Comparison of ENCODE assay signal across 12 mouse cellular contexts in genomic region chr7:6801642-6802041, GRCm38 (mm10).
"Had no signal": no experiment of that assay in that cellular context is flagged by ENCODE, and none has a peak within 500 bp of the region (broad histone marks: within the 10 kb centered on the region; RNA-seq: fewer than 3 reads in every experiment).

No protein-coding gene starts in this region.

- H3K4me1 ChIP-seq: midbrain, embryonic 13.5 days had no signal

- H3K36me3 ChIP-seq: midbrain, embryonic 13.5 days had no signal

- H3K9ac ChIP-seq: hindbrain, embryonic 14.5 days; liver, embryonic 14.5 days; midbrain, embryonic 13.5 days had no signal

- H3K4me2 ChIP-seq: hindbrain, embryonic 14.5 days; midbrain, embryonic 13.5 days had no signal

- H3K4me3 ChIP-seq: midbrain, embryonic 13.5 days had no signal

- DNase-seq: kidney, adult 11 months; left cerebral cortex, postnatal 4 days; liver; lung, adult 2 months; retina, postnatal 1 day; right cerebral cortex, postnatal 4 days; spleen, adult 18-20 months; thymus, adult 18-20 months; thymus, postnatal 25 days had no signal

- H3K27me3 ChIP-seq: midbrain, embryonic 13.5 days had no signal

- H3K27ac ChIP-seq: hindbrain, embryonic 14.5 days; liver, embryonic 14.5 days; midbrain, embryonic 13.5 days had no signal

- ATAC-seq: midbrain, embryonic 13.5 days had no signal

- H3K9me3 ChIP-seq: midbrain, embryonic 13.5 days had no signal
